Mouse (Mus musculus): ENCODE data around the gene Gcn1l1. TPM values are rescaled to one million over a fixed set of nuclear protein-coding genes. Genes with fewer than 3 reads are reported as not detected.

Gene Gcn1l1
- total and polyA plus RNA-seq, 2 experiments: 14.8 to 28.8 TPM

DNA sequence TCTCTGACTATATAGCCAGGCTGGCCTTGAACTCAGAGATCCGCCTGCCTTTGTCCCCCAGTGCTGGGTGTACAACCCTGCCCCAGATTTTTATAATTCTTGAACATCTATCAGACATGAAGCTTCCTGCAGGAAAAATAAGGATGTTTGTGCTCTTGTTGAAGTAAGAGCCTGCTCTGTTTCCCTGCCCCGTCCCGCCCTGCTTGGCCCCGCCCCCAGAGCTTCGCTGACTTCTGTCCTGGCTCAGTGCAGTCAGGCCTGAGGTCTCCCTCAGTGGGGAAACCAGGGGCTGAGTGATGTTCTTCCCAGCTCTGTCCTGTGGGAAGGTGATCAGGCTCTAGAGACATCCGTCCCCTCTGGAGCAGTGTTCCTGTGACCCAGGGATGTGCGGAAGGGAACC, 57.6 kb downstream of the Gcn1l1 start:
- Histone ChIP-seq H3K27me3 (ENCODE audit: control insufficient read depth, insufficient read depth, low read length) (no peaks in the 10 kb centered on the region), H3K9ac (ENCODE audit: low read depth, low read length) (no peak overlapping the region), H3K36me3 (ENCODE audit: control insufficient read depth, insufficient read depth, low read length) (peaks cover 3% of the 10 kb centered on the region; the same call in 1 of the 2 replicates), H3K4me1 (ENCODE audit: control insufficient read depth, insufficient read depth, low read length) (no peaks in the 10 kb centered on the region), H3K27ac (replicated peaks; ENCODE audit: insufficient read depth, low read depth, low read length) (no peak overlapping the region), H3K4me3 (ENCODE audit: insufficient read depth, low read depth, low read length) (no peak overlapping the region), H3K79me2 (ENCODE audit: control insufficient read depth, insufficient read depth, low read length) (no peaks in the 10 kb centered on the region)
- TF ChIP-seq POLR2A (IDR thresholded peaks at IDR 0.05; ENCODE audit: extremely low read depth, insufficient read depth, low read length) (no peak), CTCF (IDR thresholded peaks at IDR 0.05; ENCODE audit: low read depth, low read length) (no peak)
- no peak for DNase-seq (ENCODE audit: extremely low read depth, low read depth, low spot score)
- 87% methylated on average over 7 of the region's 7 CpGs for WGBS

DNA sequence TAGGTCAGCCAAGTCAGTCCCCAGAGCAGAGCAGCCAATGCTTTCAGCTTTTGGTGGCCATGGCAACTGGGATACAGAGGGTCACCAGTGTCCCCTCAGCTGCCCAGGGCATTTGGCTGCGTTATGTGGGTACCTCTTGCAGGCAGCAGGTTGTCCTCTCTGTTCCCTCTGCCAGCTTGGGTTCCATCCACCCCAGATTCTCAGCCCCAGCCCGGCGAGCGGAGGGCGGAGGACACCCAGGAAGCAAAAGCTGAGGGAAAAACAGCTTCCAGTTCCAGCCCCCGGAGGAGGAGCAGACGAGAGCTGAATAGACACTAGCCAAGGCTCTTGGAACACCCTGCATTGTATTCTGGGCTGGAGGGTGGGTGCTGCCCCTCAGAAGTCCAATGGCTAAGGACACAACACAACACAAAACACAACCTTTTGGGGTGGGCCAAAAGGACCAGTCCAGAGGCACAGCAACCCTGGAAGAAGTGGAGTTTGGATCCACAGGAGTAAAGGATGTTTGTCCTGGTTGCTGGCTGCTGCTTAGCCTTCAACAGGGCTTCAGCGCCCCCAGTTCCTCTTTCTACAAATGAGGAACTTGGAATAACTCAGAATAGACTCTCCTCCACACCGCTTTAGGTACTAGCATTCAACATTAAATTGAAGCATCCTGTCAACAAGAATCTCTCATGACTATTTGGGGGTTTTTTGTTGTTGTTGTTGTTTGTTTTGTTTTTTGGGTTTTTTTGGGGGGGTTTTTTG, 58.8 kb downstream of the Gcn1l1 start:
- 84% methylated on average over 9 of the region's 9 CpGs for WGBS
- DNase-seq (ENCODE audit: extremely low read depth, low read depth, low spot score): no peak
- Histone ChIP-seq H3K4me3 (ENCODE audit: insufficient read depth, low read depth, low read length) (no peak overlapping the region), H3K79me2 (ENCODE audit: control insufficient read depth, insufficient read depth, low read length) (no peaks in the 10 kb centered on the region), H3K9ac (ENCODE audit: low read depth, low read length) (no peak overlapping the region), H3K4me1 (ENCODE audit: control insufficient read depth, insufficient read depth, low read length) (no peaks in the 10 kb centered on the region), H3K27ac (replicated peaks; ENCODE audit: insufficient read depth, low read depth, low read length) (no peak overlapping the region), H3K36me3 (ENCODE audit: control insufficient read depth, insufficient read depth, low read length) (peaks cover 3% of the 10 kb centered on the region; the same call in 1 of the 2 replicates), H3K27me3 (ENCODE audit: control insufficient read depth, insufficient read depth, low read length) (no peaks in the 10 kb centered on the region)
- TF ChIP-seq CTCF (IDR thresholded peaks at IDR 0.05; ENCODE audit: low read depth, low read length) (no peak), POLR2A (IDR thresholded peaks at IDR 0.05; ENCODE audit: extremely low read depth, insufficient read depth, low read length) (no peak)

DNA sequence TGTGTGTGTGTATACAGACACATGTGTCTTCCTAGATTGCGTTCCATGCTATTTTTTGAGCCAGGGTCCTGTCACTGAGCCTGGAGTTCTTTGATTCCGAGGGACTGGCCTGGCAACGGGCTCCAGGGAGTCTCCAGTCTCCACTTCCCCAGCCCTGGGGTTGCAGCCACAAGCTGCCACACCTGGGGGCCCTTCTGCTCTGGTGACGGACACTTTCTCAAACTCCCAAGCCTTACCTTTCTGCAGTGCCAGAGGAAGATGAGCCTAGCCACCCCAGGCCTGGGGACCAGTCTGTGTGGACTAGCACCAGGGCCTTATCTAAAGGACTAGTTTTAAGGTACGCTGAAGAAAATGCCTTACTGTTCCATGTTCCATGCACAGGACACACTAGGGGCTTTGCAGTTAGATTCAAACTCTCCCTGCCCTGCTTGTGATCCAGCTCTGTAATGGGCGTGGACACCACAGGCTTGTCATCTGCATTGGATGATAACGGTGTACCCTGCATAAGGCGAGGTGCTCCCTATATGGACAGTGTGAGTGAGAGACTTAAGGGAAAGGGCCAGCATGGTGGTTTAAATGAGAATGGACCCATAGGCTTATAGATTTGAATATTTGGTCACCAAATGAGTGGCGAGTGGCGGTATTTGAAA, 61.3 kb downstream of the Gcn1l1 start:
- no peak overlapping the region for H3K27ac ChIP-seq (replicated peaks; ENCODE audit: insufficient read depth, low read depth, low read length)

DNA sequence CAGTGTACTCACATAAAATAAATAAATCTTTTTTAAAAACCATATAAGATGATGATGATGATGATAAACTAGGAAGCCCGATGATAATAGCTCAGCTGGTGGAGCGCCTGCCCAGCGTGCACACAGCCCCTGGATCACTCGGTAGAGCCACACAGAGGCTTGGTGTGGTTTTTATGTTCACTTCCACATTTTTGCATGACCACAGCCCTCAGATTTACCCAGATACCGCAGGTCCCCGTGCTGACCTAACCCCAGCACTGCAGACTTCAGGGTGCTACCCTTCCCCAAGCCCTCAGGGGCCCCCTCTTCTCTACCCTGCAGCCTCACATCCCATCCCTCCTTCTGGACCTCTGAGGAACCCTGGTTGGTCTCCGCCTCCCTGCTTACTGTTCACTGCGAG, 63.0 kb downstream of the Gcn1l1 start:
- H3K9ac ChIP-seq (ENCODE audit: low read depth, low read length): no peak overlapping the region

More for the DNA sequence above, 61.3 kb downstream of the Gcn1l1 start:
- no peak for TF ChIP-seq CTCF (IDR thresholded peaks at IDR 0.05; ENCODE audit: low read depth, low read length)
- no peak for TF ChIP-seq POLR2A (IDR thresholded peaks at IDR 0.05; ENCODE audit: extremely low read depth, insufficient read depth, low read length)
- Histone ChIP-seq H3K36me3 (ENCODE audit: control insufficient read depth, insufficient read depth, low read length) (no peaks in the 10 kb centered on the region), H3K9ac (ENCODE audit: low read depth, low read length) (no peak overlapping the region), H3K4me1 (ENCODE audit: control insufficient read depth, insufficient read depth, low read length) (peaks cover 5% of the 10 kb centered on the region; the same call in 1 of the 2 replicates), H3K27me3 (ENCODE audit: control insufficient read depth, insufficient read depth, low read length) (no peaks in the 10 kb centered on the region), H3K4me3 (ENCODE audit: insufficient read depth, low read depth, low read length) (no peak overlapping the region), H3K79me2 (ENCODE audit: control insufficient read depth, insufficient read depth, low read length) (no peaks in the 10 kb centered on the region)
- WGBS: 93% methylated on average over 10 of the region's 10 CpGs
- no peak for DNase-seq (ENCODE audit: extremely low read depth, low read depth, low spot score)

DNA sequence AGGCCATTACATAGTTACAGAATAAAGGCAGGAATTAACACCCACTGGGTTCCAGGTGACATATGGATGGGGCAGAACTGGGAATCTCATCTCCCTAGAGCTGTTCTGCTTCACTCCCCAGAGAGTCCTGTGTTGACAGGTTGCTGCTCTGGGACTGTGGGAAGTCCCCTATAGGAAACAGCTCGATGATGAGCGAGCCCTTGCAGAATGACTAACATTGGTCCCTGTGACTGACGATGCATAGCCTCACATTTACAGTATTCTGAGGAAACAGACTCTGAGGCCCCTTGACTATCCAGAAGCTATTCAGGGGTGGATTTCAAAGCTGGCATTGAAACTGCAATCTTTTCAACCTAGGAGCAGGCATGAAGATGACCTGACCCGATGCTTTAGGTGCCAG, 64.6 kb downstream of the Gcn1l1 start:
- 92% methylated on average over 4 of the region's 4 CpGs for WGBS
- Histone ChIP-seq H3K9ac (ENCODE audit: low read depth, low read length) (no peak overlapping the region), H3K27ac (replicated peaks; ENCODE audit: insufficient read depth, low read depth, low read length) (no peak overlapping the region), H3K36me3 (ENCODE audit: control insufficient read depth, insufficient read depth, low read length) (no peaks in the 10 kb centered on the region), H3K27me3 (ENCODE audit: control insufficient read depth, insufficient read depth, low read length) (no peaks in the 10 kb centered on the region), H3K4me3 (ENCODE audit: insufficient read depth, low read depth, low read length) (no peak overlapping the region), H3K4me1 (ENCODE audit: control insufficient read depth, insufficient read depth, low read length) (peaks cover 23% of the 10 kb centered on the region), H3K79me2 (ENCODE audit: control insufficient read depth, insufficient read depth, low read length) (peaks cover 14% of the 10 kb centered on the region)
- no peak for DNase-seq (ENCODE audit: extremely low read depth, low read depth, low spot score)
- TF ChIP-seq POLR2A (IDR thresholded peaks at IDR 0.05; ENCODE audit: extremely low read depth, insufficient read depth, low read length) (no peak), CTCF (IDR thresholded peaks at IDR 0.05; ENCODE audit: low read depth, low read length) (no peak)

More for the DNA sequence above, 63.0 kb downstream of the Gcn1l1 start:
- peaks cover 11% of the 10 kb centered on the region for H3K4me1 ChIP-seq (ENCODE audit: control insufficient read depth, insufficient read depth, low read length)
- H3K79me2 ChIP-seq (ENCODE audit: control insufficient read depth, insufficient read depth, low read length): peaks cover 6% of the 10 kb centered on the region; the same call in 1 of the 2 replicates
- TF ChIP-seq POLR2A (IDR thresholded peaks at IDR 0.05; ENCODE audit: extremely low read depth, insufficient read depth, low read length): no peak
- TF ChIP-seq CTCF (IDR thresholded peaks at IDR 0.05; ENCODE audit: low read depth, low read length): no peak
- H3K27ac ChIP-seq (replicated peaks; ENCODE audit: insufficient read depth, low read depth, low read length): no peak overlapping the region
- H3K27me3 ChIP-seq (ENCODE audit: control insufficient read depth, insufficient read depth, low read length): no peaks in the 10 kb centered on the region
- no peaks in the 10 kb centered on the region for H3K36me3 ChIP-seq (ENCODE audit: control insufficient read depth, insufficient read depth, low read length)
- no peak overlapping the region for H3K4me3 ChIP-seq (ENCODE audit: insufficient read depth, low read depth, low read length)
- 81% methylated on average over 8 of the region's 8 CpGs for WGBS
- DNase-seq (ENCODE audit: extremely low read depth, low read depth, low spot score): no peak

DNA sequence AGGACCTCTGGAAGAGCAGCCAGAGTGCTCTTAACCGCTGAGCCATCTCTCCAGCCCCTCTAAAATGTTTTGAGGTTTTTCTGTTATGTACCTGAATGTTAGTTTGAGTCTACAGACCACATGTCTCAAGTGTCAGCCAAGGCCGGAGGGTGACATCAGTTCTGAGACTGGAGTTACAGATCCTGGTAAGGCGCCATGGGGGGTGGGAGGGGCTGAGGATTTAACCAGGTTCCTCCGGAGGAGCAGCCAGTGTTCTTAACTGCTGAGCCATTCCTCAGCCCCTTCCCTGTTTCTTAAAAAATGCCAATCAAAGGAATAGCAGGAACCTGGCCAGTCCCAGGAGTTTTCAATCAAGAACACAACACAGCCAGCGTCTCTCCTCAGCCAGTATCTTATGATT, 65.2 kb downstream of the Gcn1l1 start:
- H3K36me3 ChIP-seq (ENCODE audit: control insufficient read depth, insufficient read depth, low read length): no peaks in the 10 kb centered on the region
- peaks cover 19% of the 10 kb centered on the region for H3K79me2 ChIP-seq (ENCODE audit: control insufficient read depth, insufficient read depth, low read length)
- DNase-seq (ENCODE audit: extremely low read depth, low read depth, low spot score): no peak
- H3K9ac ChIP-seq (ENCODE audit: low read depth, low read length): no peak overlapping the region
- H3K27ac ChIP-seq (replicated peaks; ENCODE audit: insufficient read depth, low read depth, low read length): no peak overlapping the region
- no peaks in the 10 kb centered on the region for H3K27me3 ChIP-seq (ENCODE audit: control insufficient read depth, insufficient read depth, low read length)
- TF ChIP-seq POLR2A (IDR thresholded peaks at IDR 0.05; ENCODE audit: extremely low read depth, insufficient read depth, low read length): no peak
- no peak for TF ChIP-seq CTCF (IDR thresholded peaks at IDR 0.05; ENCODE audit: low read depth, low read length)
- peaks cover 26% of the 10 kb centered on the region for H3K4me1 ChIP-seq (ENCODE audit: control insufficient read depth, insufficient read depth, low read length)
- WGBS: 82% methylated on average over 5 of the region's 5 CpGs
- H3K4me3 ChIP-seq (ENCODE audit: insufficient read depth, low read depth, low read length): no peak overlapping the region

Measured in liver, adult 2 months (tissue).